Mouse (Mus musculus) G1E (cell line): Measurements from ENCODE around the gene Gm47996.
"Not testable (repeated sequence)": the region's sequence is repeated elsewhere in the genome, so short reads cannot be mapped to it uniquely, and the experiment has no call there.

ENCODE experiments used
- CTCF ChIP-seq: IDR thresholded peaks from 2 replicates; pipeline ENCODE4 v1.5.1; 2012; ENCODE audit warnings: low read depth, low read length, inconsistent platforms, mixed read lengths
- GATA1 ChIP-seq: IDR thresholded peaks from 2 replicates; pipeline ENCODE4 v1.6.1; 2012; ENCODE audit warnings: borderline replicate concordance, low read length, inconsistent platforms, mixed read lengths
- GATA2 ChIP-seq: IDR thresholded peaks from 2 replicates; pipeline ENCODE4 v1.6.1; 2012; ENCODE audit warnings: low read depth, low read length, inconsistent platforms, borderline replicate concordance
- TAL1 ChIP-seq: conservative IDR thresholded peaks from 2 replicates; pipeline ENCODE4 v1.6.1; 2012; ENCODE audit warnings: low read depth, low read length, inconsistent platforms, mixed read lengths

DNA sequence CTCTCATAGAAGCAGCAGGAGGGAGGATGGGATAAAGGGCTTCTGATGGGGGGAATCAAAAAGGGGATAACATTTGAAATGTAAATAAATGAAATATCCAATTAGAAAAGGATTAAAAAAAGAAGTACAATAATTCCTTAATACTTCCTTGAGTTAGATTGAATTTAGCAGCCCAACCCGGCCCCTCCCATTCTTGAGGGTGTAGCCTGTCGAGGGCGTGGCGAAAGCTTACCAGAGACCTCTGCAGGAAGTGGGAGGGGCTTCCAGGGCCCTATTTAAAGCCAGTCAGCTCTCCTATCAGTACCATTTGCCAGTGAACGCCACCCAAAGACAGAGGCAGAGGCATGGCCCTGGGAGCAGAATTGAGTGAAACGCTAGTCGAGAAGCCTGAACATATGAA, 27.7 kb upstream of the Gm47996 start, which contains the start of gene Gm47985:
- TF ChIP-seq CTCF, GATA1, TAL1, GATA2: not testable (repeated sequence)
